Mouse (Mus musculus): ENCODE results near the gene Gm4969. TPM values are rescaled to one million over a fixed set of nuclear protein-coding genes. Genes with fewer than 3 reads are reported as not detected.
A peak's percentile ranks its signal among the peaks of the same experiment; 100 is the strongest.
"Not testable (repeated sequence)": the region's sequence is repeated elsewhere in the genome, so short reads cannot be mapped to it uniquely, and the experiment has no call there.

The Gm4969 gene
- polyA plus RNA-seq, 1 experiment from 2014 or later, result 3.8 TPM

- no peak for ATAC-seq (ENCODE audit: insufficient number of reproducible peaks, insufficient read depth, low FRiP score, low TSS enrichment)
- H3K9ac ChIP-seq, result no peak overlapping the region
- H3K36me3 ChIP-seq, result peaks cover 59% of the 10 kb centered on the region
- peaks cover 47% of the 10 kb centered on the region for H3K4me1 ChIP-seq
- H3K4me3 ChIP-seq, result no peak overlapping the region
- H3K27me3 ChIP-seq, result no peaks in the 10 kb centered on the region
- H3K27ac ChIP-seq, result no peak overlapping the region
- no peak overlapping the region for H3K4me2 ChIP-seq (replicated peaks)
- no peaks in the 10 kb centered on the region for H3K9me3 ChIP-seq
- 85% methylated on average over 19 of the region's 19 CpGs for WGBS
Measured at GRCm38 (mm10) chr7:19080451-19080950, 37.7 kb downstream of the Gm4969 start.

- Histone ChIP-seq H3K4me3 (no peak overlapping the region), H3K4me1 (peaks cover 34% of the 10 kb centered on the region), H3K4me2 (replicated peaks) (no peak overlapping the region), H3K9me3 (no peaks in the 10 kb centered on the region), H3K9ac (no peak overlapping the region), H3K27me3 (no peaks in the 10 kb centered on the region), H3K27ac (no peak overlapping the region), H3K36me3 (peaks cover 55% of the 10 kb centered on the region)
- WGBS, result 85% methylated on average over 3 of the region's 3 CpGs
- no peak for ATAC-seq (ENCODE audit: insufficient number of reproducible peaks, insufficient read depth, low FRiP score, low TSS enrichment)
Measured at GRCm38 (mm10) chr7:19078732-19079131, 39.4 kb downstream of the Gm4969 start.

GRCm38 (mm10) chr7:19077761-19078160, 40.4 kb downstream of the Gm4969 start:
- H3K36me3 ChIP-seq, result peaks cover 49% of the 10 kb centered on the region
- 75% methylated on average over 14 of the region's 14 CpGs for WGBS
- H3K27ac ChIP-seq, result no peak overlapping the region
- H3K4me1 ChIP-seq, result peaks cover 24% of the 10 kb centered on the region
- no peaks in the 10 kb centered on the region for H3K9me3 ChIP-seq
- no peak for ATAC-seq (ENCODE audit: insufficient number of reproducible peaks, insufficient read depth, low FRiP score, low TSS enrichment)
- peak overlapping the region; percentile 79 for H3K4me2 ChIP-seq (replicated peaks)
- no peaks in the 10 kb centered on the region for H3K27me3 ChIP-seq
- peak overlapping the region; percentile 100 for H3K9ac ChIP-seq
- H3K4me3 ChIP-seq, result peak overlapping the region; percentile 99

GRCm38 (mm10) chr7:19076586-19076991, 41.6 kb downstream of the Gm4969 start:
- peak overlapping the region; percentile 99 for H3K4me3 ChIP-seq
- H3K36me3 ChIP-seq, result peaks cover 38% of the 10 kb centered on the region
- WGBS, result under 1% methylated on average over 22 of the region's 22 CpGs
- H3K9me3 ChIP-seq, result no peaks in the 10 kb centered on the region
- H3K4me1 ChIP-seq, result peaks cover 18% of the 10 kb centered on the region
- H3K9ac ChIP-seq, result peak overlapping the region; percentile 100
- H3K27me3 ChIP-seq, result no peaks in the 10 kb centered on the region
- ATAC-seq (ENCODE audit: insufficient number of reproducible peaks, insufficient read depth, low FRiP score, low TSS enrichment), result no peak
- H3K27ac ChIP-seq, result peak overlapping the region; percentile 80
- H3K4me2 ChIP-seq (replicated peaks), result peak overlapping the region; percentile 79

- H3K9me3 ChIP-seq, result no peaks in the 10 kb centered on the region
- H3K27ac ChIP-seq, result peak within 1 kb of the TSS; percentile 80
- peak; percentile 98 for ATAC-seq (ENCODE audit: insufficient number of reproducible peaks, insufficient read depth, low FRiP score, low TSS enrichment)
- peak within 1 kb of the TSS; percentile 99 for H3K4me3 ChIP-seq
- no peaks in the 10 kb centered on the region for H3K27me3 ChIP-seq
- H3K4me2 ChIP-seq (replicated peaks), result peak within 1 kb of the TSS; percentile 79
- H3K36me3 ChIP-seq, result peaks cover 31% of the 10 kb centered on the region
- peak within 1 kb of the TSS; percentile 100 for H3K9ac ChIP-seq
- 1% methylated on average over 65 of the region's 91 CpGs for whole genome bisulfite sequencing
- peaks cover 18% of the 10 kb centered on the region for H3K4me1 ChIP-seq
Measured at GRCm38 (mm10) chr7:19075723-19076585, 42.2 kb downstream of the Gm4969 start, which contains the start of gene Dmwd. Dmwd (plus strand) TSS chr7:19076227.

GRCm38 (mm10) chr7:19075231-19075630, 42.9 kb downstream of the Gm4969 start:
- Histone ChIP-seq H3K36me3 (peaks cover 24% of the 10 kb centered on the region), H3K27me3 (no peaks in the 10 kb centered on the region), H3K27ac (no peak overlapping the region), H3K9me3 (no peaks in the 10 kb centered on the region), H3K4me1 (peaks cover 18% of the 10 kb centered on the region), H3K4me2 (replicated peaks) (peak overlapping the region; percentile 50), H3K4me3 (peak overlapping the region; percentile 99), H3K9ac (no peak overlapping the region)
- ATAC-seq (ENCODE audit: insufficient number of reproducible peaks, insufficient read depth, low FRiP score, low TSS enrichment), result no peak; the same call in 1 of the 2 replicates
- 62% methylated on average over 5 of the region's 5 CpGs for WGBS

GRCm38 (mm10) chr7:19074494-19074893, 43.7 kb downstream of the Gm4969 start:
- Histone ChIP-seq H3K4me1 (peaks cover 18% of the 10 kb centered on the region), H3K36me3 (peaks cover 17% of the 10 kb centered on the region), H3K4me2 (replicated peaks) (no peak overlapping the region), H3K4me3 (no peak overlapping the region), H3K27ac (no peak overlapping the region), H3K9ac (no peak overlapping the region), H3K9me3 (no peaks in the 10 kb centered on the region), H3K27me3 (no peaks in the 10 kb centered on the region)
- ATAC-seq (ENCODE audit: insufficient number of reproducible peaks, insufficient read depth, low FRiP score, low TSS enrichment), result no peak
- 96% methylated on average over 6 of the region's 6 CpGs for WGBS

GRCm38 (mm10) chr7:19073504-19073903, 44.7 kb downstream of the Gm4969 start:
- Histone ChIP-seq H3K4me1 (peaks cover 18% of the 10 kb centered on the region), H3K36me3 (peaks cover 7% of the 10 kb centered on the region), H3K27me3 (no peaks in the 10 kb centered on the region), H3K9me3 (no peaks in the 10 kb centered on the region), H3K27ac (no peak overlapping the region), H3K4me3 (no peak overlapping the region), H3K4me2 (replicated peaks) (no peak overlapping the region), H3K9ac (no peak overlapping the region)
- ATAC-seq (ENCODE audit: insufficient number of reproducible peaks, insufficient read depth, low FRiP score, low TSS enrichment), result no peak
- WGBS, result 78% methylated on average over 9 of the region's 9 CpGs

GRCm38 (mm10) chr7:19071024-19071423, 47.1 kb downstream of the Gm4969 start:
- not testable (repeated sequence) for H3K9ac ChIP-seq; H3K36me3 ChIP-seq; H3K9me3 ChIP-seq; H3K4me2 ChIP-seq (replicated peaks); H3K4me3 ChIP-seq; ATAC-seq (ENCODE audit: insufficient number of reproducible peaks, insufficient read depth, low FRiP score, low TSS enrichment); H3K27ac ChIP-seq; H3K4me1 ChIP-seq
- peaks cover 15% of the 10 kb centered on the region for H3K27me3 ChIP-seq
- WGBS, result 57% methylated on average over 3 of the region's 3 CpGs

GRCm38 (mm10) chr7:19069500-19069899, 48.7 kb downstream of the Gm4969 start:
- WGBS, result 50% methylated on average over 3 of the region's 3 CpGs
- Histone ChIP-seq H3K36me3 (no peaks in the 10 kb centered on the region), H3K4me1 (0 out of 2 replicates have a peak, but pooled peaks cover 4% of the 10 kb centered on the region), H3K9ac (no peak overlapping the region), H3K4me3 (no peak overlapping the region), H3K27me3 (peaks cover 30% of the 10 kb centered on the region), H3K4me2 (replicated peaks) (no peak overlapping the region), H3K9me3 (no peaks in the 10 kb centered on the region), H3K27ac (no peak overlapping the region)
- no peak for ATAC-seq (ENCODE audit: insufficient number of reproducible peaks, insufficient read depth, low FRiP score, low TSS enrichment)

- 5% methylated on average over 2 of the region's 2 CpGs for WGBS
- Histone ChIP-seq H3K36me3 (no peaks in the 10 kb centered on the region), H3K4me3 (no peak overlapping the region), H3K27ac (no peak overlapping the region), H3K9ac (no peak overlapping the region), H3K4me1 (0 out of 2 replicates have a peak, but pooled peaks cover 4% of the 10 kb centered on the region), H3K9me3 (no peaks in the 10 kb centered on the region), H3K27me3 (peaks cover 37% of the 10 kb centered on the region), H3K4me2 (replicated peaks) (no peak overlapping the region)
- no peak for ATAC-seq (ENCODE audit: insufficient number of reproducible peaks, insufficient read depth, low FRiP score, low TSS enrichment)
Measured at GRCm38 (mm10) chr7:19068707-19069106, 49.5 kb downstream of the Gm4969 start.

- no peak for ATAC-seq (ENCODE audit: insufficient number of reproducible peaks, insufficient read depth, low FRiP score, low TSS enrichment)
- Histone ChIP-seq H3K9me3 (no peaks in the 10 kb centered on the region), H3K27ac (no peak overlapping the region), H3K9ac (no peak overlapping the region), H3K36me3 (no peaks in the 10 kb centered on the region), H3K27me3 (peaks cover 37% of the 10 kb centered on the region), H3K4me3 (no peak overlapping the region), H3K4me2 (replicated peaks) (no peak overlapping the region), H3K4me1 (0 out of 2 replicates have a peak, but pooled peaks cover 4% of the 10 kb centered on the region)
- WGBS, result 64% methylated on average over 11 of the region's 14 CpGs
Measured at GRCm38 (mm10) chr7:19067935-19068334, 50.2 kb downstream of the Gm4969 start.
